Mouse (Mus musculus) forebrain, embryonic 15.5 days (tissue): ENCODE measurements at regions not wholly inside any gene's neighbourhood (a gene's known extent, or its start where the extent isn't known, plus 50 kb on each side); places are given as distances from the start of the nearest gene placed in this dataset.

Experiments
- ATAC-seq: fragments of 200-750 bp; cut with Nextera tagmentation; replicated peaks from 2 replicates; pipeline ENCODE4 v1.8.0; 2017; ENCODE audit warnings: mild to moderate bottlenecking, moderate TSS enrichment, moderate library complexity
- H3K27ac ChIP-seq: fragments of 300-500 bp; sonication (generic); replicated peaks from 2 replicates; pipeline ENCODE4 v1.5.1; 2015; ENCODE audit warnings: mild to moderate bottlenecking, inconsistent platforms
- H3K27me3 ChIP-seq: fragments of 300-500 bp; sonication (generic); 2 replicates; pipeline ENCODE4 v1.6.1; 2015; ENCODE audit warnings: inconsistent platforms
- H3K36me3 ChIP-seq: fragments of 300-500 bp; sonication (generic); 2 replicates; pipeline ENCODE4 v1.6.1; 2015; ENCODE audit warnings: mild to moderate bottlenecking, inconsistent platforms
- H3K4me1 ChIP-seq: fragments of 300-500 bp; sonication (generic); 2 replicates; pipeline ENCODE4 v1.6.1; 2015; ENCODE audit warnings: inconsistent platforms
- H3K4me2 ChIP-seq: fragments of 300-500 bp; sonication (generic); replicated peaks from 2 replicates; pipeline ENCODE4 v1.6.1; 2015; ENCODE audit warnings: mild to moderate bottlenecking, inconsistent platforms
- H3K4me3 ChIP-seq: fragments of 300-500 bp; sonication (generic); 2 replicates; pipeline ENCODE4 v1.5.1; 2015; ENCODE audit warnings: mild to moderate bottlenecking, inconsistent platforms
- H3K9ac ChIP-seq: fragments of 300-500 bp; sonication (generic); replicated peaks from 2 replicates; pipeline ENCODE4 v1.6.1; 2015; ENCODE audit warnings: mild to moderate bottlenecking, inconsistent platforms
- H3K9me3 ChIP-seq: fragments of 300-500 bp; sonication (generic); 2 replicates; pipeline ENCODE4 v1.6.1; 2016; ENCODE audit warnings: inconsistent platforms
- WGBS: fragments of 180-500 bp; shearing (Covaris S2); methylation state at CpG from one replicate; pipeline ENCODE4 v1.1.7; 2015; ENCODE audit warnings: mixed read lengths; 5-methylcytosine and 5-hydroxymethylcytosine counted together

DNA sequence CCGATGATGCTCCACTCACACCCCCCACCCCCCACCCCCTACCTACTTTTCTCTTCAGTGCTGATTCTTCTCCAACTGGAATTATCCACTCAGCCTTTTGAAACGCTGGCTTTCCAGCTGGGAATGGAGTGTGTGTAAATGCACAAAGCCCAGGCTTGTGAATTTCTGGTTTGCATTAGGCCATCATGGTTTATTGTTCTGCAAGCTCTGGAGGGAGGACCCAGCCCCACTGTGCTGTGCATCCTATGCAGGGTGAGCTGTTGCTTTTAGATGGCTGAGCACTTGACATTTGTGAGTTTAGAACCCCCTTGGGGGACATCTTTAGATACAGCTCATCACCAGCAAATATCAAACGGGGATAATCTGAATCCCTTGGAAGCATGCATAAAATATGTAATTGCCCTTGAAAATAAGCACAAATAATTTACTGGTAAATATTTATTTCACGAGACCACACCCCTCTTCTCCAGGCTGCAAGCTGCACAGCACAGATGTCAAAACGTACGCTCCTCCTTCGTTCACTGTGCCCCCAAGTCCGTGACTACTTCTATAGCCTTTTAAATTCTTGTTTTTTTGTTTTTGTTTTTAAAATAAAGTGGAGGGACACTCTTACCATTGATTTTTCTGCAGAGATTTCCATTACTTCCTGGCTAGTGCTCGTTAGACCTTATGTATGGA is 148.2 kb downstream of the Qpct start:
- 49% methylated on average over 9 of the region's 9 CpGs for WGBS
- H3K9ac ChIP-seq = no peak overlapping the region
- ATAC-seq = peak; percentile 32; the same call in 1 of the 2 replicates
- no peaks in the 10 kb centered on the region for H3K4me1 ChIP-seq
- H3K4me2 ChIP-seq = no peak overlapping the region
- H3K36me3 ChIP-seq = no peaks in the 10 kb centered on the region
- no peak overlapping the region for H3K27ac ChIP-seq
- no peaks in the 10 kb centered on the region for H3K27me3 ChIP-seq
- no peak overlapping the region for H3K4me3 ChIP-seq
- no peaks in the 10 kb centered on the region for H3K9me3 ChIP-seq

DNA sequence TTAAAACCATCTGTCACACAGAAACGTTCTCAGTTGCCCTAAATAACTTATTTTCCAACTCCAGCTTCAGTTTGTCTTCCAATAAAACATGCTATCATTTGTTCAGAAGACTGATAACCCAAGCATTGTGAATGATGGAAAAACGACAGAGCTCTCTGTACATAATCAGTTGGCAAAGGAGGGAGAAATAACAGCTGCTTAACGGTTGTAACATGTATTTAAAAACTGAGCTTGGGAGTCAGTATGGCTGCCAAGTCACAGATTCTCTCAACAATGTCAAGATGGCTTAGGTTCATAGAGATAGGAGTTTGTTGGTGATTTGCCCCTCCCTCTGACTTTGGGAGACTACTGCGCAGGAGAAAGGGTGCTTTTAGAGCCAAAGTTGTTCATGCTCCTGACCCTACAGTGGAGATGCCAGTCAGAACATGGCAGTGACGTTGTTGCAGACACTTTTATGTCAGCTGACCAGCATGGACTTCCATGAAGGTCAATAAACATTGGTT is 140.2 kb downstream of the Qpct start:
- Histone ChIP-seq H3K27ac (no peak overlapping the region), H3K36me3 (no peaks in the 10 kb centered on the region), H3K4me3 (no peak overlapping the region), H3K27me3 (no peaks in the 10 kb centered on the region), H3K9me3 (no peaks in the 10 kb centered on the region), H3K4me1 (no peaks in the 10 kb centered on the region), H3K4me2 (no peak overlapping the region), H3K9ac (no peak overlapping the region)
- no peak for ATAC-seq
- 71% methylated on average over 5 of the region's 5 CpGs for WGBS

DNA sequence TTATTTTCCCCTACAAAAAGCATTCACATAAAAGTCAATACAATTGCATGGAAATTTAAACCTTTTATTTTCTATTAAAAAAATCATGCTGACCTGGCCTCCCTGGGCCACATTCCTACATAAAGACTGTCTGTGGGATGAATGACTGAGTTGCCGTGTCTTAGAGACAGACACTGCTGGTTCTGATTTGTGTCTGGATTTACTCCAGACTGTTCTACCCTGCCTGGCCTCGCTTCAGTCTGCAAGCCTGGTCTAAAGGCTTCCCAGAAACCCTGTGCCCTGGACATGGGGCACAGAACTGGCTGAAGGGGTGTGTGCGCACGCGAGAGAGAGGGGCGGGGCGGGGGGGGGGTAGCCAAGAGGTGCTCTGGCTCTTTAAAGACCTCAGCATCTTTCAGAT is 136.6 kb downstream of the Qpct start:
- Histone ChIP-seq H3K9me3 (no peaks in the 10 kb centered on the region), H3K36me3 (no peaks in the 10 kb centered on the region), H3K9ac (no peak overlapping the region), H3K4me3 (no peak overlapping the region), H3K4me2 (no peak overlapping the region), H3K27me3 (no peaks in the 10 kb centered on the region), H3K27ac (no peak overlapping the region), H3K4me1 (no peaks in the 10 kb centered on the region)
- 76% methylated on average over 7 of the region's 7 CpGs for whole genome bisulfite sequencing
- no peak for ATAC-seq

DNA sequence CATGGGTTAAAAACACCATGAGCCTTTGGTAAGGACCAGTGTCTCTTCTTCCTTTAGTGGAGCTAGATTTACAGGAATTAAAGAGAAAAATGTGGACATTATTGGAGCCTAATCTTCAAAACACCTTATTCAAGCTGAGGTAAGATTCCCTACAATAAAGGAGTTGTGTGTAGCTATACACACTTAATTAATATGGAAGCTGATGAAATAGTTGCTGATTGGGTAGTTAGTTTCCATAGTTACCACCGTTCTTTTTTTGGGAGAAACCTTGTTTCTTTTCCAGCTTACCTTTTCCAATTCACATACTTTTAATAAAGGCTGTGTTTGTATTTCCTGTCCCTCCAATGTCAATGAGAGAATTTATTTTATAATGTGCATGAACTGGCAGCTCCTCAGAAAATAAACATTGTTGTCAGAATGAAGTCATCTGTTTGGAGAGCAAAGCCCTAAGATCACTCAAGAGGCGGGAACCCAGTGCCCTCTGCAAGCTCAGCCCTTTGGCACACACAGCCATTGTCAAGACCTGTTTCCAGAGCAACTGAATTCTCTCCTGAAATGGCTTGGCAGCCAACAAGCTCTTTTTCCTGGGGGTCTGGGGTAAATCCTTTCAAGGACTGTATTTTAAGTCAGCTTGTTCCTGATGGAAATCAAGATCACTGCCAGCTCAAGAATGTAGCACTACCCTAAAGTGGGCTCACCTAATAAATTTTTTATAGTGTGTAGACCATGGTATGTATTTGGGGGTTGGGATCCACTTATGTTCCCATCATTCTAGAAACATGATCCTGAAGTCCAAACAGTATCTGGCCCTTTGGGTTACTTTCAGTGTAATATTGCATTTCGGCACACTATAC is 128.8 kb downstream of the Qpct start:
- Histone ChIP-seq H3K4me3 (no peak overlapping the region), H3K27ac (no peak overlapping the region), H3K4me2 (no peak overlapping the region), H3K4me1 (0 out of 2 replicates have a peak, but pooled peaks cover 6% of the 10 kb centered on the region), H3K36me3 (no peaks in the 10 kb centered on the region), H3K9me3 (no peaks in the 10 kb centered on the region), H3K9ac (no peak overlapping the region), H3K27me3 (no peaks in the 10 kb centered on the region)
- 34% methylated on average over 3 of the region's 3 CpGs for WGBS
- ATAC-seq = peak; percentile 93

DNA sequence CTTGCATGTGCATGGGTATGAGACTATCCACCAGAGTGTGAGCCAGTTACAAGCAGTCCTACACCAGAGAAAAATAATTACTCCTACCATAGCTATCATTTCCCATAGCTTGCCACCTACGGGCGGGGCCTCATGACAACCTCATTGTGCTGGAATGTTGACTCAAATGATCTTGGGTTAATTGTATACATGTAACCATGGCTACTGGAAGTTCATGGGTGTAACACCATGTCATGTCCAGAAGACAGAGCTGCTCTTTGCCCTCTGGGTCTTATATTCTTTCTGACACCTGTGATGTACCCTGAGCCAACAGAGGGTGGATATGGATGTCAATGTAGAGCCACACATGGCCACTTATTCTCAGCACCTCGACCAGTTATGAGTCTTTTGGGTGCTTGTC is 125.6 kb downstream of the Qpct start:
- Histone ChIP-seq H3K27ac (no peak overlapping the region), H3K9ac (no peak overlapping the region), H3K4me2 (no peak overlapping the region), H3K27me3 (no peaks in the 10 kb centered on the region), H3K4me3 (no peak overlapping the region), H3K9me3 (no peaks in the 10 kb centered on the region), H3K4me1 (0 out of 2 replicates have a peak, but pooled peaks cover 6% of the 10 kb centered on the region), H3K36me3 (no peaks in the 10 kb centered on the region)
- WGBS = 83% methylated on average over 3 of the region's 3 CpGs
- no peak for ATAC-seq

DNA sequence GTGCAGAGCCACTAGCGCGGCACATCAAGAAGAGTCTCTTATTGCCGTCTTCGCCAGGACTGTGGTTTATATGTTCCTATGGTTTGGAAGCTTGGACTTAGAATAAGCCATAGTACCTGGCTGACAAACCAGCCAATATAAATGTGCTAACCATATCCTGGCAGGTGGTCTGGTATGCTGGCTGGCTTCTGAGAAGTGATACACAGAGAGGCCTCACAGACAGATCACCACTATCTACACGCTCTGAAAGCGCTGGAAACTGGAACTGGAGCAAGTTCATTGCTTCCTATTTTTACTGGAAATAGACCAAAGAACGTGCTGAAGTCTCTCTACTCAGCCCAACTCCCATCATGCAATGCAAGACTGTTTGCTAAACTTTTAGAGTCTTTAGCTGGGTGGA is 124.7 kb downstream of the Qpct start:
- no peak for ATAC-seq

DNA sequence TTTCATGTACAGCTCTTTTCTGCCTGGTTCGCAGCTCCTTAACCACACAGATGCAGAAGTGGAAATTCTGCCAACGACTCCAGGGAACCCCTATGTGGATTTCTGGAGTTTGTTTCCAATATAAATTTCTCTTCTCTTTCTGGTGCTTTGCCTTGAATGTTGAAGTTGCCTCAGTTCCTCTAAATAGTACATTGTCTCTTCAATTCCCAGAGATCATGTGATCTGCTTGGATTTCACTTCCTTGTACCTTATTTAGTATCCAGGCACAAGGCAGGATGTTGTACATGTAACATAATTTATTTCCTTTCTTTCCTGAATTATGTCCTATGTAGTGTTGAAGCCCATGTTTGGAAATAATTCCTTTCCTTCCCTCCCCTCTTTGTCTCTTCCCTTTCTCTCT is 123.7 kb downstream of the Qpct start:
- H3K4me1 ChIP-seq = no peaks in the 10 kb centered on the region
- no peaks in the 10 kb centered on the region for H3K27me3 ChIP-seq
- no peak overlapping the region for H3K4me3 ChIP-seq
- H3K36me3 ChIP-seq = no peaks in the 10 kb centered on the region
- H3K9me3 ChIP-seq = no peaks in the 10 kb centered on the region
- ATAC-seq = no peak
- no peak overlapping the region for H3K27ac ChIP-seq
- no peak overlapping the region for H3K9ac ChIP-seq
- 73% methylated on average over 2 of the region's 2 CpGs for whole genome bisulfite sequencing
- H3K4me2 ChIP-seq = no peak overlapping the region

More for the DNA sequence above, 124.7 kb downstream of the Qpct start:
- H3K4me3 ChIP-seq = no peak overlapping the region
- no peaks in the 10 kb centered on the region for H3K27me3 ChIP-seq
- WGBS = 91% methylated on average over 7 of the region's 7 CpGs
- no peaks in the 10 kb centered on the region for H3K9me3 ChIP-seq
- no peak overlapping the region for H3K9ac ChIP-seq
- no peaks in the 10 kb centered on the region for H3K36me3 ChIP-seq
- H3K27ac ChIP-seq = no peak overlapping the region
- 0 out of 2 replicates have a peak, but pooled peaks cover 6% of the 10 kb centered on the region for H3K4me1 ChIP-seq
- no peak overlapping the region for H3K4me2 ChIP-seq

DNA sequence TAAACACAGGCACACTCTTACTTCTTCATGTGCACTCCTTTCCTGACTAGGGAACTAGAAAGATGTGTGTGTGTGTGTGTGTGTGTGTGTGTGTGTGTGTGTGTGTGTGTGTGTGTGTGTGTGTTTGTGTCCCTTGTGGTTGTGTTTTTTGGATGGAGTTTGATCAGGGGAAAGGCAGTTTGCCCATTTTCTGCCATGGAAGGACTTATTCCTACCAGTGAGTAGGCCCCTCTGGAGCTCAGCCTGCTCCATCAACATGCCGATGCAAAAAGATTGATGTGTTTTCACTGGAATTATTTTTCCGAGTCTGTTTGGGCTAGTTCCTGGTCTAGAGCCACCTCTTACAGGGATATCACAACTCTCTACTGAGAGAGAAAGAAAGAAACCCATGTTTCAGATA is 120.6 kb downstream of the Qpct start:
- no peak overlapping the region for H3K27ac ChIP-seq
- no peak for ATAC-seq
- no peaks in the 10 kb centered on the region for H3K27me3 ChIP-seq
- H3K9me3 ChIP-seq = no peaks in the 10 kb centered on the region
- no peak overlapping the region for H3K4me3 ChIP-seq
- no peaks in the 10 kb centered on the region for H3K36me3 ChIP-seq
- no peak overlapping the region for H3K4me2 ChIP-seq
- H3K9ac ChIP-seq = no peak overlapping the region
- whole genome bisulfite sequencing = 92% methylated on average over 2 of the region's 2 CpGs
- no peaks in the 10 kb centered on the region for H3K4me1 ChIP-seq

DNA sequence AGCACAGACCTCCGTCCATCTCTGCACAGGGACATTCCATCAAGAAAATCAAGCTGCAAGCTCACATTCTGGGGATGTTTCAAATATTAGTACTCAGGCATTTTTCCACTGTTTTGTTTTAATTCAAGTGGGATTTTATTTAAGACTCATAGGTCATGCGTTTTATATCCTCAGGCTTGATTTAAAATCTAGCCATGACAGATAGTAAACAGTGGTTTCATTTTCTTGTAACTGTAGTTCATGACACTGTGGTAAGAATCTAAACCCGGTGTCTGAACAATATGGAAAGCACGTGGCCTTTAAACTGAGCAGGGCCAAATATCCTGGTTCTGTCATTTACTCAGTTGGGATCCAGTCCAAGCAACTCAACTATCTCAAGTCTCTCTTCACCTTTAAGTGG is 119.0 kb downstream of the Qpct start:
- Histone ChIP-seq H3K27me3 (no peaks in the 10 kb centered on the region), H3K27ac (no peak overlapping the region), H3K4me2 (no peak overlapping the region), H3K4me3 (no peak overlapping the region), H3K4me1 (no peaks in the 10 kb centered on the region), H3K9me3 (no peaks in the 10 kb centered on the region), H3K9ac (no peak overlapping the region), H3K36me3 (no peaks in the 10 kb centered on the region)
- no peak for ATAC-seq
- 92% methylated on average over 4 of the region's 4 CpGs for WGBS

DNA sequence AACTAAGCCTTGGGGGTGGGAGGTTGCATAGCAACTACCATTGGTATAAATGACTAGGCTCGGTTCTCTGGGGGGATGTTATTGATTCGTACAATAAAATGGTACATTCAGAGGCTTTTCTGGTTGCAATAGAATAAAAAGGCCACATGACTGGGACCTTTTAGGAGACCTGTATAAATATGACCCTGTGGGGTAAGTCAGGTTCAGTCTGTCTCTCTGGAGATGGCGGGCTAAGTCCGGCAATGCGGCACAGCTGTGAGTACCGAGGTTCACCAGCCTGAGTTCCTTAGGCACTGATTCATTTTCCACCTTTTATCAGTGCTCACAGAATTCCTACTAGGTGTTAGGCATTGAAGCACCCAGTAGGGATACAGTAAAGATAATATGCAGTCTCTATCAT is 115.5 kb downstream of the Qpct start:
- Histone ChIP-seq H3K27ac (no peak overlapping the region), H3K4me1 (no peaks in the 10 kb centered on the region), H3K4me2 (no peak overlapping the region), H3K9ac (no peak overlapping the region), H3K36me3 (no peaks in the 10 kb centered on the region), H3K4me3 (no peak overlapping the region), H3K9me3 (no peaks in the 10 kb centered on the region), H3K27me3 (no peaks in the 10 kb centered on the region)
- ATAC-seq = no peak
- 78% methylated on average over 6 of the region's 6 CpGs for WGBS

DNA sequence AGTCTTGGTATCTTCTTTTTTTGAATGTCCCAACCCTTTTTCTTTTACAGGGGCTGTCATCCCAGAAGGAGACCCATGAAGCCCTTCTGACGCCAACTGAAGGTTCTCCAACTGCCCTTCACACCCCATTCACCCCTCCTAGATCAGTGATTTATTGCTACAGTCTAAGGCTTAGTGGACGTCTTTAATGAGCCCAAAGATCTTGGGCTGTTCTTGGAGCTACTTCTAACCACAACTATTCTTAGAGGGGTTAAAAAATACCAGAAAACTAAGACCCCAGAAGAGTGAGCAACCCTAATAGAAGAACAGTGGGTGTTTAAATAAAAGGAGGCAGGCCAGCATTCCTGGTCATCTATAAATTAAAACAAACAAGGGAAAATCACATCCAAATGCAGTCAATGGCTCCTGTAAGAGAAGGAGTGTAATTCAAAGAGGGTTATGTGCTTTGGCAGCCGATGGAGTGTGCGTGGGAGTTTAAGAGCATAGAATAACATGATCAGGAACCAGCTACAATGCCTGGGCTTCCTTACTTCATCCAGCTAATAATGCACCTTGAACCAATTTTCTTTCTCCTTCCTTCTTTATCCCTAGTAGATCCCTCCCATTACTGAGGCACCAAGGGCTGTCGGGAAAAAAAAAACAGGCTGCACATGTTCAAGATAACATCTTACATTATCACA is 113.3 kb downstream of the Qpct start:
- no peak overlapping the region for H3K27ac ChIP-seq
- H3K4me3 ChIP-seq = no peak overlapping the region
- no peak for ATAC-seq
- H3K4me1 ChIP-seq = no peaks in the 10 kb centered on the region
- no peak overlapping the region for H3K9ac ChIP-seq
- H3K36me3 ChIP-seq = no peaks in the 10 kb centered on the region
- H3K9me3 ChIP-seq = no peaks in the 10 kb centered on the region
- no peaks in the 10 kb centered on the region for H3K27me3 ChIP-seq
- WGBS = 74% methylated on average over 5 of the region's 5 CpGs
- H3K4me2 ChIP-seq = no peak overlapping the region

DNA sequence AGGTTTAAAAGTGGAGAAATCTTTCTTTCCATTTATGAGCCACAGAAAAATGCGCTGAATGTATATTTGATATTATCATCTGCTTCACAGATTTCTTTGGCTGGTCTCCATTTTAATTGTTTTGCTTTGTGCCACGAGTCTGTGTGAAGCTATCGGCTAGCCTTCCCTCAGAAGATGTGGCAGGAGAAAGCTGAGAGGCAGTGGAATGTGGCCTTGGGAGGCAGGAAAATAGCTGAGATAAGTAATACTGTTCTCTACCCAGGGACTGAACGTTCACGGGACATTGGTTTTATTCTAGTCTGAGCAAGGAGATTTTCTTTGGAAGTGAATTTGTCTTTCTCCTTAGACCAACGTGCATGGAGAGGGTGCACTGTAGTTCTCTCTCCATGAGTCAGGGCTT is 112.3 kb downstream of the Qpct start:
- ATAC-seq = no peak
- H3K4me2 ChIP-seq = no peak overlapping the region
- 74% methylated on average over 6 of the region's 6 CpGs for WGBS
- H3K4me1 ChIP-seq = no peaks in the 10 kb centered on the region
- no peak overlapping the region for H3K4me3 ChIP-seq
- H3K9me3 ChIP-seq = no peaks in the 10 kb centered on the region
- no peak overlapping the region for H3K27ac ChIP-seq
- H3K27me3 ChIP-seq = no peaks in the 10 kb centered on the region
- H3K9ac ChIP-seq = no peak overlapping the region
- H3K36me3 ChIP-seq = no peaks in the 10 kb centered on the region
